Mouse (Mus musculus) activated CD4-positive, CD25-positive, alpha-beta regulatory T cell, adult 9 weeks (primary cell): Measurements from ENCODE around the gene Pcgf2. TPM values are rescaled to one million over a fixed set of nuclear protein-coding genes. Genes with fewer than 3 reads are reported as not detected.

ENCODE experiments used
- polyA plus RNA-seq: library from polyadenylated mRNA; unstranded; fragments of 100-300 nt; shearing (Covaris generic); gene quantifications from one replicate; pipeline ENCODE4 v1.2.1, GENCODE M21; 2017

The Pcgf2 gene
- 1.6 TPM for polyA plus RNA-seq

GRCm38 (mm10) chr11:97700003-97700745, at the start of gene Pcgf2:
Pcgf2 (minus strand) TSS chr11:97700497.

GRCm38 (mm10) chr11:97744063-97744717, 43.9 kb upstream of the Pcgf2 start, which contains the start of gene Pip4k2b:
Pip4k2b (minus strand) TSS chr11:97744704.

GRCm38 (mm10) chr11:97703039-97703826, 2.9 kb upstream of the Pcgf2 start, which contains the start of gene Psmb3:
Psmb3 (plus strand) TSS chr11:97703399.

GRCm38 (mm10) chr11:97685613-97686321, 14.5 kb downstream of the Pcgf2 start, which contains the start of gene Cisd3:
Cisd3 (plus strand) TSS chr11:97685826.

GRCm38 (mm10) chr11:97662893-97663527, 37.3 kb downstream of the Pcgf2 start, which contains the start of gene Mllt6:
Mllt6 (plus strand) TSS chr11:97663414.

Other genes with a start within 250 kb of the Pcgf2 start
- gene 4933428G20Rik, start 200.2 kb downstream of the Pcgf2 start, polyA plus RNA-seq: not detected
- not detected for gene Srcin1, start 124.3 kb downstream of the Pcgf2 start, polyA plus RNA-seq
- gene Epop, start 70.8 kb downstream of the Pcgf2 start, polyA plus RNA-seq: 0.59 TPM
- 13.3 TPM for gene Mllt6, start 37.1 kb downstream of the Pcgf2 start, polyA plus RNA-seq
- gene Cisd3, start 14.7 kb downstream of the Pcgf2 start, polyA plus RNA-seq: 75.6 TPM
- gene Psmb3, start 2.9 kb upstream of the Pcgf2 start, polyA plus RNA-seq: 468 TPM
- 2.5 TPM for gene Pip4k2b, start 44.2 kb upstream of the Pcgf2 start, polyA plus RNA-seq
- gene Cwc25, start 66.1 kb upstream of the Pcgf2 start, polyA plus RNA-seq: 31.1 TPM
- gene 1700001P01Rik, start 75.4 kb upstream of the Pcgf2 start, polyA plus RNA-seq: 0.46 TPM
- 629 TPM for gene Rpl23, start 81.9 kb upstream of the Pcgf2 start, polyA plus RNA-seq
- gene Lasp1, start 98.5 kb upstream of the Pcgf2 start, polyA plus RNA-seq: 256 TPM
- gene B230217C12Rik, start 140.3 kb upstream of the Pcgf2 start, polyA plus RNA-seq: 1.6 TPM
- gene Fbxo47, start 183.7 kb upstream of the Pcgf2 start, polyA plus RNA-seq: 0.53 TPM